Mouse (Mus musculus): Measurements from ENCODE around the gene Ikzf4. TPM values are rescaled to one million over a fixed set of nuclear protein-coding genes. Genes with fewer than 3 reads are reported as not detected.
A peak's percentile ranks its signal among the peaks of the same experiment; 100 is the strongest.
"Not testable (repeated sequence)": the region's sequence is repeated elsewhere in the genome, so short reads cannot be mapped to it uniquely, and the experiment has no call there.

Ikzf4 gene
- total RNA-seq, 2 experiments from 2014 or later = 1.7 to 1.8 TPM

GRCm38 (mm10) chr10:128640891-128641290, 4.9 kb downstream of the Ikzf4 start:
- no peak for DNase-seq

- no peak for DNase-seq
These were observed 5.8 kb downstream of the Ikzf4 start for GRCm38 (mm10) chr10:128639999-128640398.

- DNase-seq = no peak
These were observed 8.8 kb downstream of the Ikzf4 start for GRCm38 (mm10) chr10:128637011-128637410.

- no peak for DNase-seq
These were observed 9.2 kb downstream of the Ikzf4 start for GRCm38 (mm10) chr10:128636561-128636960.

GRCm38 (mm10) chr10:128635697-128636096, 10.1 kb downstream of the Ikzf4 start:
- DNase-seq = no peak

GRCm38 (mm10) chr10:128631571-128631970, 14.2 kb downstream of the Ikzf4 start:
- DNase-seq = no peak

- not testable (repeated sequence) for DNase-seq
These were observed 15.5 kb downstream of the Ikzf4 start for GRCm38 (mm10) chr10:128630306-128630705.

- no peak for DNase-seq
These were observed 16.0 kb downstream of the Ikzf4 start for GRCm38 (mm10) chr10:128629746-128630145.

- no peak for DNase-seq
These were observed 18.1 kb downstream of the Ikzf4 start for GRCm38 (mm10) chr10:128627398-128628317.

GRCm38 (mm10) chr10:128626311-128627310, 19.2 kb downstream of the Ikzf4 start, which contains the start of gene Rps26:
Gene Rps26 (minus strand): TSS chr10:128626747.
- peak; percentile 94 to 97 for DNase-seq

GRCm38 (mm10) chr10:128625287-128625894, 20.4 kb downstream of the Ikzf4 start:
- no peak for DNase-seq

GRCm38 (mm10) chr10:128623106-128623613, 22.6 kb downstream of the Ikzf4 start:
- DNase-seq = not testable (repeated sequence)

GRCm38 (mm10) chr10:128622702-128623101, 23.1 kb downstream of the Ikzf4 start:
- DNase-seq = no peak

GRCm38 (mm10) chr10:128621986-128622520, 23.7 kb downstream of the Ikzf4 start:
- no peak for DNase-seq

- DNase-seq = no peak
These were observed 25.6 kb downstream of the Ikzf4 start for GRCm38 (mm10) chr10:128620241-128620640.

- DNase-seq = not testable (repeated sequence)
These were observed 26.6 kb downstream of the Ikzf4 start for GRCm38 (mm10) chr10:128619148-128619547.

GRCm38 (mm10) chr10:128618570-128618969, 27.2 kb downstream of the Ikzf4 start:
- DNase-seq = no peak

- not testable (repeated sequence) for DNase-seq
These were observed 29.9 kb downstream of the Ikzf4 start for GRCm38 (mm10) chr10:128615798-128616448.

GRCm38 (mm10) chr10:128614934-128615333, 30.9 kb downstream of the Ikzf4 start:
- no peak for DNase-seq

- not testable (repeated sequence) for DNase-seq
These were observed 32.0 kb downstream of the Ikzf4 start for GRCm38 (mm10) chr10:128613820-128614219.

GRCm38 (mm10) chr10:128613154-128613440, 32.7 kb downstream of the Ikzf4 start:
- no peak for DNase-seq
